Mouse (Mus musculus) G1E-ER4 (cell line): Measurements from ENCODE around the gene Zfp72. TPM values are rescaled to one million over a fixed set of nuclear protein-coding genes. Genes with fewer than 3 reads are reported as not detected.

Source experiments
- GATA1 ChIP-seq: IDR thresholded peaks from one replicate; pipeline ENCODE4 v1.8.0; 2012; ENCODE audit warnings: low read length, inconsistent platforms
- polyA plus RNA-seq: library from polyadenylated mRNA; stranded (reverse); fragments of >175 nt; gene quantifications from 2 replicates; pipeline ENCODE4 v1.2.3, GENCODE M21; 2012

Zfp72 gene
- 0.05 and 0.11 TPM in 2 replicates for polyA plus RNA-seq

GRCm38 (mm10) chr13:74390371-74390990 lies at the start of gene Zfp72:
TSS of gene Zfp72 (minus strand) at chr13:74390836.
- no peak for TF ChIP-seq GATA1

DNA sequence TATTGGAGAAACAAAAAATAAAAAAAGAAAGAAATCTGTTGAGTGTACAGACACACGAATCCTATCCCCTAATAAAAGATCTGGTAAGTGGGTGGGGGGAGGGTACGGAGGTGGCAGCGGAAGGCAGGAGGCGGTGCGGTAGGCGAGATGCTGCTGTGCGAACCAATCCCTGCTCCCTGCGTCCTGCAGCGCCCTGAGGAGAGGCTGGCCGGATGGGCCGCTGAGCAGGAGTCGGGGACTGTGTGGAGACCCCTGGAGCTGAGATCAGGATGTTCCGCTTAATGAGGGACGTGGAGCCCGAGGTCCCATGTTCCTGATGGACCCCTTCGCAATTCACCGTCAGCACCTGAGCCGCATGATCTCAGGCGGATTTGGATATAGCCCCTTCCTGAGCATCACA lies 49.3 kb upstream of the Zfp72 start:
- no peak for TF ChIP-seq GATA1

GRCm38 (mm10) chr13:74399298-74399839 lies 8.7 kb upstream of the Zfp72 start, which contains the start of gene Ftl1-ps1:
TSS of gene Ftl1-ps1 (plus strand) at chr13:74399694.
- no peak for TF ChIP-seq GATA1

- no peak for TF ChIP-seq GATA1
These were observed 520 bp upstream of the Zfp72 start for GRCm38 (mm10) chr13:74391156-74391555.

DNA sequence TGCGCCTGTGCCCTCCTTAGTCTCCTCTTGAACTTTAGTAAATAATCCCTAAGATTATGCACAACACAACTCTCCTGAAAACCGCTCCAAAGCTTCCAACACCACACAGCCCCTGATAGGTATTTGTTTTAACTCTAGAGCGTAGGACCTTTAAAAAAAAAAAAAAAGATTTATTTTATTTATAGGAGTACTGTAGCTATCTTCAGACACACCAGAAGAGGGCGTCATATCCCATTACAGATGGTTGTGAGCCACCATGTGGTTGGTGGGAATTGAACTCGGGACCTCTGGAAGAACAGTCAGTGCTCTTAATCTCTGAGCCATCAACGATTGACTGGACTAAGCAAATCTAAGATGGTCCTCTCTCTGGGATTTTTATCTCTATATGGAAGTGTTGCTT lies 906 bp downstream of the Zfp72 start:
- no peak for TF ChIP-seq GATA1

- no peak for TF ChIP-seq GATA1
These were observed 8.3 kb downstream of the Zfp72 start for GRCm38 (mm10) chr13:74382289-74382688.

GRCm38 (mm10) chr13:74381533-74382276 lies 8.9 kb downstream of the Zfp72 start:
- no peak for TF ChIP-seq GATA1

- no peak for TF ChIP-seq GATA1
These were observed 26.8 kb downstream of the Zfp72 start, which contains the start of gene Lrrc14b for GRCm38 (mm10) chr13:74363859-74364235. TSS of gene Lrrc14b (minus strand) at chr13:74364005.

- no peak for TF ChIP-seq GATA1
These were observed 27.3 kb downstream of the Zfp72 start for GRCm38 (mm10) chr13:74363176-74363858.

- no peak for TF ChIP-seq GATA1
These were observed 28.4 kb downstream of the Zfp72 start for GRCm38 (mm10) chr13:74362218-74362617.

DNA sequence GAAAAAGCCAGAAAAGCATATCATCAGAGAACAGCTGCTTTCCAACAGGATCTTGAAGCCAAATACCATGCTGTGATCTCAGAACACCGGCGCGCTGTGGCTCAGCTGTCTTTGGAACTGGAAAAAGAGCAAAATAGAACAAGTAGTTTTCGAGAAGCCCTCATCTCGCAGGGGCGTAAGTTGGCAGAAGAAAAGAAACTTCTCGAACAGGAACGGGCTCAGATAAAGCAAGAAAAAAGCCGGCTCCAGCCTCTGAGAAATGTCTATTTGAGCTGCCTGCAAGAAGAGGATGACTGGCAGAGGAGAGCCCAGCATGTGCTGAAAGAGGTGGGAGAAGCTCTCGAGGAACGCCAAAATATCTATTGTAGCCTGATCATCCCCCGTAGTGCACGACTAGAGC lies 34.1 kb downstream of the Zfp72 start:
- TF ChIP-seq GATA1, result no peak

GRCm38 (mm10) chr13:74350435-74350906 lies 40.2 kb downstream of the Zfp72 start:
- no peak for TF ChIP-seq GATA1

DNA sequence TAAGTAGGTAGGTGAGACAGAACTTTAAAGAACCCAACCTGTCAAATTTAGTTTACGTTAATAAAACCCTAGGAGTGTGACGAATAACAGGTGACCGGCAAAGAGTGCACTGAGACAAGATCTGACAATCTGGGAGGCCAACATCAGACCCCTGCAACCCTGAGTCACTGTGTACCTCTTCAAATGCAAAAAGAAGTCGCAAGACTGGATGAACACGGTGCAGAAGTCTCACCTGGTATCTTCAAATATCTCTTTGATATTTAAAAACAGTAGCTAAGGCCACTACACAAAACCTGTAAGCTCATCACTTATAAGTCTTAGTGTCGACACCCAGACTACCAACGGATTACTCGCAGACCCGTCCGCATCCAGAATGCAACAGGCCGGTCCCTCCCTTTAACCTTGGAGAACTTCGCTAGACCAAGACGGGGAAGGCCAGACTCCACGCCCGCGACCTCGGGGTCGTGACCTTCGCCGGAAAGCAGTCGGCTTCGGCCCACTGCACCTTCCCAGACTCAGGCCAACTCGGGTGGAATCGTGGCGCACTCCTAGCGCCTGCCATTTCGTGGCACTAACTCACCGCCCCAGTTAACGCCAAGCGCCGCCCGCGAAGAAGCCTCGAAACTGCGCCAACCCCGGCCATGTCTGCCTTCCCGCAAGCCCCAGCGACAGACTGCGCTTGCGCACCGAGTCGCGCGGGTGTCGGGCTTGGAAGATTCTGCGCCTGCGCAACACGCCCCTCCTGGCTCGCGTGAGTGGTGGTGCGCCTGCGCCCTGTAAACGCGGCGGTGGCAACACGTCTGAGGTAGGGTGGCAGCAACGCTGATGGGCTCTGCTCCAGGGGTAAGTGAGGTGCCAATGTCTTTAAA lies 40.8 kb downstream of the Zfp72 start, which contains the start of the genes Sdha and Ccdc127:
Sdha (minus strand) TSS at position 715 of the 869 bp plus-strand sequence.
Ccdc127 (plus strand) TSS at position 744 of the 869 bp plus-strand sequence.
- no peak for TF ChIP-seq GATA1

- TF ChIP-seq GATA1, result no peak
These were observed 49.6 kb downstream of the Zfp72 start for GRCm38 (mm10) chr13:74341036-74341435.

DNA sequence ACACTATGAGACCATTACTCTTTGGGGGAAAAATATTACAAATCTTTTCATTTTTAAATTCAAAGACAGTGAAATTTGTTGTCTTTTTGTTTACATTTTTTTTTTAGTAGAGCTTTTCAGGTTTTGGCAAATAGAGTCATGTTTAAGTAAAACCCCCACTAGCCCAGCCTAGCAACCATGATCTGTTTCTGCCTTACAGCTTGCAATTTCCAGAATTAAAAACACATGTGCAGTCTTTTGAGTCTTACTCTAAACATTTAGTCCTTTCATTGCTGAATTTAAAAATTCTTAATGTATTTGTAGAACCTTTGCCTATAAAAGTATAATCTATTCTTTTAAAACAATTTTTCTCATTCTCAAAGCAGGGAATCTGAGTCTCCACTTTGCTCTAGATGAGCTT lies 61.3 kb downstream of the Zfp72 start:
- no peak for TF ChIP-seq GATA1

Other genes starting within 250 kb of the Zfp72 start
- gene Exoc3, start 182.1 kb downstream of the Zfp72 start, polyA plus RNA-seq, result 3.1 and 31.0 TPM in 2 replicates
- gene Ahrr, start 98.5 kb downstream of the Zfp72 start, polyA plus RNA-seq, result not detected in 2 replicates
- gene Pdcd6, start 73.3 kb downstream of the Zfp72 start, polyA plus RNA-seq, result 38.9 and 65.0 TPM in 2 replicates
- gene Sdha, start 40.6 kb downstream of the Zfp72 start, polyA plus RNA-seq, result 64.6 and 85.8 TPM in 2 replicates
- gene Ccdc127, start 40.5 kb downstream of the Zfp72 start, polyA plus RNA-seq, result 0.30 and 0.32 TPM in 2 replicates
- gene Lrrc14b, start 26.8 kb downstream of the Zfp72 start, polyA plus RNA-seq, result not detected in 2 replicates
- gene Ftl1-ps1, start 8.9 kb upstream of the Zfp72 start, polyA plus RNA-seq, result 21.1 and 34.8 TPM in 2 replicates
- 0.36 and 0.65 TPM in 2 replicates for gene Zfp825, start 103.2 kb upstream of the Zfp72 start, polyA plus RNA-seq
- 0.17 and 0.81 TPM in 2 replicates for gene Erap1, start 248.7 kb upstream of the Zfp72 start, polyA plus RNA-seq